Mouse (Mus musculus): Measurements from ENCODE around the gene Gm436.

- TF ChIP-seq TCF12 (IDR thresholded peaks at IDR 0.05; ENCODE audit: insufficient read depth, poor library complexity, severe bottlenecking): no peak
- TF ChIP-seq POLR2A (IDR thresholded peaks at IDR 0.05; ENCODE audit: insufficient read length, low read depth): no peak
- no peak for TF ChIP-seq CEBPB (IDR thresholded peaks at IDR 0.05; ENCODE audit: insufficient read depth, poor library complexity, severe bottlenecking)
- no peak for TF ChIP-seq USF1 (IDR thresholded peaks at IDR 0.05; ENCODE audit: low read depth)
- no peak for TF ChIP-seq MAX (IDR thresholded peaks at IDR 0.05; ENCODE audit: low read depth)
Observed at GRCm38 (mm10) chr4:144718288-144718687, 32.1 kb upstream of the Gm436 start.
